Mouse (Mus musculus) kidney, adult 2 months (tissue): Measurements from ENCODE around the gene Pmm2.

Experiments
- CTCF ChIP-seq: fragments of 200-500 bp; conservative IDR thresholded peaks from 2 replicates; pipeline ENCODE4 v1.5.1; 2011; ENCODE audit warnings: low read depth, mild to moderate bottlenecking, control low read depth, low read length, moderate library complexity, mixed read lengths; ENCODE audit not compliant: insufficient read depth, insufficient read length
- POLR2A ChIP-seq: fragments of 200-500 bp; IDR thresholded peaks from one replicate; pipeline ENCODE4 v1.6.1; 2011; ENCODE audit warnings: low read depth, low read length, control low read depth

GRCm38 (mm10) chr16:8645546-8645945, 8.1 kb downstream of the Pmm2 start:
- no peak for TF ChIP-seq POLR2A
- TF ChIP-seq CTCF: no peak
